Mouse (Mus musculus): Measurements from ENCODE around the gene Gm17124. TPM values are rescaled to one million over a fixed set of nuclear protein-coding genes. Genes with fewer than 3 reads are reported as not detected.
"Not testable (repeated sequence)": the region's sequence is repeated elsewhere in the genome, so short reads cannot be mapped to it uniquely, and the experiment has no call there.

The Gm17124 gene
- not detected in 2 replicates for polyA plus RNA-seq (2012; rRNA removed)

GRCm38 (mm10) chr14:42599782-42600181, at the start of gene Gm17124:
Gene Gm17124 (minus strand): TSS chr14:42599882.
- not testable (repeated sequence) for H3K4me3 ChIP-seq (replicated peaks; ENCODE audit: extremely low read depth, low read depth, low read length); DNase-seq; H3K4me1 ChIP-seq (ENCODE audit: control insufficient read depth, insufficient read depth, low read length)
- no CpG with 5 or more reads among the region's 3 CpGs for WGBS

DNA sequence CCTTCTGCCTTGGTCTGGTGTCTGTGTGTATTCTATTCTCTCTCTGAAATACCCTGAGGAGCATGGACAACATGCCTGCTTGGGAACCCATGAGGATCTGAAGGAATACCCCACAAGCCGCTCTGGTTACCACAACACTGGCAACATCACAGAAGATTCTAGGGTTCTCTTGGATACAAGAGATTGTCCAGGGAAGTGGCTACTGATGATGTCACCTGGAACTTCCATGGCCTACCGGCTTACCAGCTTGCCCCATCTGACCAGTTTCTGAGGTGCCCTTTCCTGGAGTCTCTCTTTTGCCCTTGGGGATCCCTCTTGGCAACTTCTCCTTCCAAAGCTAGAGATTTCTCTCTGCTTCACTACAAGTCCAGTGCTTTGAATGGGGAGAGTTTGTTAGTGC, 42.1 kb upstream of the Gm17124 start, which contains the start of gene Gm3633:
Gene Gm3633, minus strand, starts transcription at position 101 of the 400 bp plus-strand sequence.
- DNase-seq; H3K4me3 ChIP-seq (replicated peaks; ENCODE audit: extremely low read depth, low read depth, low read length); H3K4me1 ChIP-seq (ENCODE audit: control insufficient read depth, insufficient read depth, low read length): not testable (repeated sequence)
- WGBS = 67% methylated on average over 1 of the region's 2 CpGs

Other genes with a start within 250 kb of the Gm17124 start
- gene Gm8005, start 160.2 kb downstream of the Gm17124 start, polyA plus RNA-seq (2012; rRNA removed) = not detected in 2 replicates
- gene Gm8011, start 136.0 kb downstream of the Gm17124 start, polyA plus RNA-seq (2012; rRNA removed) = not detected in 2 replicates
- gene Gm8020, start 97.5 kb downstream of the Gm17124 start, polyA plus RNA-seq (2012; rRNA removed) = not detected in 2 replicates
- not detected in 2 replicates for gene Gm8024, start 75.6 kb downstream of the Gm17124 start, polyA plus RNA-seq (2012; rRNA removed)
- gene Gm3633, start 42.0 kb upstream of the Gm17124 start, polyA plus RNA-seq (2012; rRNA removed) = not detected in 2 replicates
- gene Gm10378, start 56.1 kb upstream of the Gm17124 start, polyA plus RNA-seq (2012; rRNA removed) = not detected in 2 replicates
- not detected in 2 replicates for gene Gm3015, start 168.9 kb upstream of the Gm17124 start, polyA plus RNA-seq (2012; rRNA removed)
- gene Gm10377, start 198.1 kb upstream of the Gm17124 start, polyA plus RNA-seq (2012; rRNA removed) = not detected in 2 replicates